Mouse (Mus musculus) hindbrain, embryonic 15.5 days (tissue): ENCODE results near the gene Trim65. TPM values are rescaled to one million over a fixed set of nuclear protein-coding genes. Genes with fewer than 3 reads are reported as not detected.

Experiments
- ATAC-seq: fragments of 200-750 bp; cut with Nextera tagmentation; 2 replicates; pipeline ENCODE4 v1.8.0; 2017; ENCODE audit warnings: low read depth, moderate number of reproducible peaks, moderate TSS enrichment; ENCODE audit not compliant: low FRiP score
- H3K27ac ChIP-seq: fragments of 300-500 bp; sonication (generic); replicated peaks from 2 replicates; pipeline ENCODE4 v1.5.1; 2015; ENCODE audit warnings: mild to moderate bottlenecking, inconsistent platforms
- H3K27me3 ChIP-seq: fragments of 300-500 bp; sonication (generic); 2 replicates; pipeline ENCODE4 v1.6.1; 2015; ENCODE audit warnings: control low read depth, inconsistent platforms
- H3K36me3 ChIP-seq: fragments of 300-500 bp; sonication (generic); 2 replicates; pipeline ENCODE4 v1.6.1; 2015; ENCODE audit warnings: control low read depth, inconsistent platforms
- H3K4me1 ChIP-seq: fragments of 300-500 bp; sonication (generic); replicated peaks from 2 replicates; pipeline ENCODE4 v1.6.1; 2015; ENCODE audit warnings: control low read depth, inconsistent platforms
- H3K4me2 ChIP-seq: fragments of 300-500 bp; sonication (generic); 2 replicates; pipeline ENCODE4 v1.6.1; 2015; ENCODE audit warnings: moderate library complexity, mild to moderate bottlenecking, inconsistent platforms
- H3K4me3 ChIP-seq: fragments of 300-500 bp; sonication (generic); 2 replicates; pipeline ENCODE4 v1.5.1; 2015; ENCODE audit warnings: mild to moderate bottlenecking, inconsistent platforms
- H3K9ac ChIP-seq: fragments of 300-500 bp; sonication (generic); 2 replicates; pipeline ENCODE4 v1.6.1; 2015; ENCODE audit warnings: inconsistent platforms
- H3K9me3 ChIP-seq: fragments of 300-500 bp; sonication (generic); 2 replicates; pipeline ENCODE4 v1.6.1; 2016; ENCODE audit warnings: control low read depth, inconsistent platforms
- WGBS: fragments of 180-500 bp; shearing (Covaris S2); methylation state at CpG from one replicate; pipeline ENCODE4 v1.1.7; 2015; 5-methylcytosine and 5-hydroxymethylcytosine counted together
- polyA plus RNA-seq: library from polyadenylated mRNA; unstranded; fragments of >200 nt; fragmentation: Nextera tagmentation; extraction: Ambion mirVana; gene quantifications from 2 replicates; pipeline ENCODE4 v1.2.1, GENCODE M21; 2015

The Trim65 gene
- polyA plus RNA-seq, 1 experiment from 2014 or later: 4.0 TPM

DNA sequence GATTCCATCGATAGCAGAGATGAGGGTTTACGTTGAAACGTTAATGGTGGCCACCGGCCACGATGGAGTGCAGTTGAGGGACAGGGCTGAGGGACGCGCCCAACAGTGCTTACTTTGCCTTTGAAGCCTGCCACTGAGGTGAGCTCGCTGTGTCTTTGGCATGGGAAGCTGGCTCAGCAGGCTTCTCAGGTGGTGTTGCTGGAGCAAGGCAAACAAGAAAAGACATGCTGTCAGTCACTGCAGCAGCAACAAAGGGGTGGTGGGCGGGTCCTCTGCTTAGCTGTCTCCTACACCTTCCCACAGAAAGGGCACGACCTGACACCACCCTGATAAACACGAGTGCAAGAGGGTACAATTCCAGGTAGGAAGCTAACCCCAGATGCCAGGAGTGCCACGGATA is 30.4 kb upstream of the Trim65 start:
- 68% methylated on average over 12 of the region's 12 CpGs for WGBS
- no peak overlapping the region for H3K4me3 ChIP-seq
- H3K4me2 ChIP-seq: no peak overlapping the region
- no peaks in the 10 kb centered on the region for H3K27me3 ChIP-seq
- H3K4me1 ChIP-seq: peaks cover 23% of the 10 kb centered on the region
- H3K36me3 ChIP-seq: peaks cover 48% of the 10 kb centered on the region
- no peak overlapping the region for H3K27ac ChIP-seq
- H3K9me3 ChIP-seq: no peaks in the 10 kb centered on the region
- no peak overlapping the region for H3K9ac ChIP-seq
- no peak for ATAC-seq

DNA sequence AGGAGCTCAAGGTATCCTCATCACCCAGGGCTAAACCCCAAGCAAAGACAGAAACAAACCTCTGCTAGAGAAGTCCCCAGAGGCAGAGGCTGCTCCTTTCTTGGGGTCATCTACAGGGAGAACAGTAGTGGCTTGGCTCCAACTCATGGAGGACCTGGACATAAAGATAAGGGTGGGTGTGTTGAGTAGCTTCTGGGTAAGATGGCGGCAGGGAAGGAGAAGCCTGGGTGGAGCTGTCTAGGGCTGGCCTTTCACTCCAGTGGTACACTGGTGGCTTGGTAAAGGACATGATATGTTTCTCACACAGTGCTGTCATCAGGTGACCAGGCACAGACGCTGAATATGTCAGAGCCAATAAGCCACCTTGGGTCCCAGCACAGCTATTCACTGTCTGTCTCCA is 20.0 kb upstream of the Trim65 start:
- no peaks in the 10 kb centered on the region for H3K9me3 ChIP-seq
- 93% methylated on average over 2 of the region's 2 CpGs for WGBS
- no peak overlapping the region for H3K27ac ChIP-seq
- no peaks in the 10 kb centered on the region for H3K27me3 ChIP-seq
- ATAC-seq: no peak
- no peak overlapping the region for H3K4me3 ChIP-seq
- no peaks in the 10 kb centered on the region for H3K4me1 ChIP-seq
- peaks cover 83% of the 10 kb centered on the region for H3K36me3 ChIP-seq
- H3K4me2 ChIP-seq: no peak overlapping the region
- no peak overlapping the region for H3K9ac ChIP-seq

DNA sequence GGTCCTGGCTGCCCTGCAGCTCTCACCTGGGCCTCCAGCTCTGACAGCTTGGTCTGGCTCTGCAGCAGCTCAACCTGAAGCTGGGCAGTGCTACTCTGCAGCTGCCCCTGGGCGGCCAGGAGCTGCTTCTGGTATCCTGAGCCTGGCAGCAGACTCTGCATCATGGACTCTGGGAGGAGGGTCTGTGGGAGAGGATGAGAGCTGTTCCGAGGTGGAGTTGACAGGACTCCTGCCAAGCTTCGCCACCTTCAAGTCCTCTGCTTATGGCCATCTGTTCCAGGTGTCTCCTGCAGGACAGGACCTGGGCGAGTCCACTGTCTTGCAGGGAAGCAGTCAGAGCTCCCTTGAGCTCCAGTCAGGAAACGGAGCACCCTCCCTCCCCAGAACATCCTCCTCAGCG is 18.4 kb upstream of the Trim65 start:
- Histone ChIP-seq H3K4me3 (no peak overlapping the region), H3K36me3 (peaks cover 84% of the 10 kb centered on the region), H3K27me3 (no peaks in the 10 kb centered on the region), H3K4me1 (0 out of 2 replicates have a peak, but pooled peaks cover 3% of the 10 kb centered on the region), H3K27ac (no peak overlapping the region), H3K4me2 (no peak overlapping the region), H3K9me3 (no peaks in the 10 kb centered on the region), H3K9ac (no peak overlapping the region)
- WGBS: 84% methylated on average over 6 of the region's 6 CpGs
- ATAC-seq: no peak

DNA sequence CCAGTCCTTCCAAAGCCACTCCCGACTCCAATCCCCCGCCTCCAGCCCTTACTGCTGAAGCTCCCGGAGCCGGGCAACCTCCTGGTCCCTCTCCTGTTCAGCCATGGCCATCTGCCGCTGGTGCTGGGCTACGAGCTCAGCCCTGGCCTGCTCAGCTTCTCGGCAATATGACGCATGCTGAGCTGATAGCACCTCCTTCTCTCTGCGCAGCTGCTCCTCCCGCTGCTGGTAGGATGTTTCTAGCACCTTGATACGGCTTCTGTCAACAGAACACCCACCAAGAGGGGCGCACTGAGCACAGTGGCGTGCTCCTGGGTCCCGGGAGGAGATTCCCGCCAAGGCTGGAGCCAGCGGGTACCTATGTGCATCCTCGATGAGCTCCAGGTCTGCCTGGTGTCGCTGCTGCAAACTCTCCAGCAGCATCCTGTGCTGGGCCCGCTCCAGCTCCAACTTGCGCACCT is 17.9 kb upstream of the Trim65 start:
- H3K9ac ChIP-seq: no peak overlapping the region
- 61% methylated on average over 20 of the region's 20 CpGs for WGBS
- ATAC-seq: no peak
- no peak overlapping the region for H3K27ac ChIP-seq
- H3K9me3 ChIP-seq: no peaks in the 10 kb centered on the region
- no peak overlapping the region for H3K4me3 ChIP-seq
- H3K36me3 ChIP-seq: peaks cover 83% of the 10 kb centered on the region
- H3K4me1 ChIP-seq: 0 out of 2 replicates have a peak, but pooled peaks cover 3% of the 10 kb centered on the region
- no peak overlapping the region for H3K4me2 ChIP-seq
- no peaks in the 10 kb centered on the region for H3K27me3 ChIP-seq

DNA sequence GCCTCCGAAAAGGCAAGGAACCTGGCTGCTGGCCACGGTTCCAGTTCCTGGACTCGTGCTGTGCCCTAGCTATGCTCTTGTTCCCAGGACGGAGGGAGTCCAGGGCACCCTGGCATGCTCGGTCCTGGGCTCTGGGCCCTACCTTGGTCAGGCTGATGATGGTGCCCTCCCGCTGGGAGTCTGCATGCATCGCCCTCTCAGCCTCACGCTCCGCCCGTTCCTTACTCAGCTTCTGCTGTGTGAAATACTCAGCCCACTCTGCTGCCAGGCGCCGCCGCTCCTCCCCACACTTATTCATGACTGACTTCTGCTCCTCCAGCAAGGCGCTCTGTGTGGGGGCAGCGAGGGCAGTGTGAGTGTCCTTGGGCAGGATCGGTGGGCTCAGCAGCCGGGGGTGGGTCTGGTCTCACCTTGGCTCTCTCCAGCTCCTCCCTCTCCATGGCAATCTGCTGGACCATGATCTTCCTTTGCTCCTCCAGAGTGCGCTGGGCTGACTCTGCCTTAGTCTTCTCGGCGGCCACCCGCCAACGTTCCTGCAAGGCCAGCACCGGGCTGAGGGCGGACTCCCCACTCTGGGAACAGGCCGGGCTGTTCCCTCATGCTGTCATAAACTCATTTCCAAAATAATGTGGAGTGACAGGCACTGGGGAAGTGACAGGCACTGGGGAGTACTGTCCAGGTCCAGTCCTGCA is 15.5 kb upstream of the Trim65 start:
- peak; percentile 52 for ATAC-seq
- Histone ChIP-seq H3K4me3 (no peak overlapping the region), H3K9ac (no peak overlapping the region)

DNA sequence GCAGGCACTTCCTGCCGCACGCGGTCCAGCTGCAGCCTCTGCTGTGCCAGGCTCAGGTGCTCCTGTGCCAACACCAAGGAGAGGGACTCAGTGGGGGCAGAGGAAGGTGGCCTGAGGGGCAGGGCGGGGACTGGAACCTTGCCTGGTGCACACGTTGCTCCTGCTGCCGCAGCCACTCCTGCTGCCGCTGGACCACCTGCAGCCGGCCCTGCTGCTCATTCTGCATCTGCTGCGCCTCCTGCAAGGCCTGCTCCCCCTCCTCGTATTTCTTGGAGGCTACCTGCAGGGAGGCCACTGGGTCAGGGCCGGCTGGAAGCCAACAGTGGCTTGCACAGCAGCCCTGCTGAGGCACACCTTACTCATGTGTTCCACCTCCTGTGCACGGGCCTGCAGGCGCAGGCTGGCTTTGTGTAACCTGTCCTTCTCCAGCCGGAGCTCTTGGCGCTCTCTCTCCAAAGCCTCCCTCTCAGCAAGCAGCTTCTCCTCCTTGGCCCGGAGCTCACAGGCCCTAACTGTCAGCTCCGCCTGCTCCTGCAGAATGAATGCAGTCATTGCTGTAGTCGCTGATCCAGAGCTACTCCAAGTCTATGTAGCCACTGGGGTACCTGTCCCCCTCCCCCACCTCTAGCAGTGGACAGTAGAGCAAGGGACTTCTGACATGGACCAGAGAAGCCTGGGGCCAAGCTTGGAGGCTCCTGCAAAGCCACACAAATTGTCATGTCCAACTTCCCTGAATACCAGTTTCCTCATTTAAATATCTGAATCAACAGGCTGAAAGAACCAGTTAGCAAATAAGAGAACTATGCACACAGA is 14.8 kb upstream of the Trim65 start:
- no peak overlapping the region for H3K4me2 ChIP-seq
- 0 out of 2 replicates have a peak, but pooled peaks have one; percentile 12 for ATAC-seq
- 53% methylated on average over 18 of the region's 18 CpGs for WGBS
- H3K27ac ChIP-seq: peak overlapping the region; percentile 61
- no peak overlapping the region for H3K9ac ChIP-seq
- H3K36me3 ChIP-seq: peaks cover 82% of the 10 kb centered on the region
- H3K4me3 ChIP-seq: no peak overlapping the region
- 0 out of 2 replicates have a peak, but pooled peaks cover 3% of the 10 kb centered on the region for H3K4me1 ChIP-seq
- H3K9me3 ChIP-seq: no peaks in the 10 kb centered on the region
- H3K27me3 ChIP-seq: no peaks in the 10 kb centered on the region

More for the DNA sequence above, 15.5 kb upstream of the Trim65 start:
- no peak overlapping the region for H3K4me2 ChIP-seq
- peaks cover 88% of the 10 kb centered on the region for H3K36me3 ChIP-seq
- peak overlapping the region; percentile 61 for H3K27ac ChIP-seq
- 68% methylated on average over 25 of the region's 25 CpGs for WGBS
- H3K9me3 ChIP-seq: no peaks in the 10 kb centered on the region
- 0 out of 2 replicates have a peak, but pooled peaks cover 3% of the 10 kb centered on the region for H3K4me1 ChIP-seq
- no peaks in the 10 kb centered on the region for H3K27me3 ChIP-seq

DNA sequence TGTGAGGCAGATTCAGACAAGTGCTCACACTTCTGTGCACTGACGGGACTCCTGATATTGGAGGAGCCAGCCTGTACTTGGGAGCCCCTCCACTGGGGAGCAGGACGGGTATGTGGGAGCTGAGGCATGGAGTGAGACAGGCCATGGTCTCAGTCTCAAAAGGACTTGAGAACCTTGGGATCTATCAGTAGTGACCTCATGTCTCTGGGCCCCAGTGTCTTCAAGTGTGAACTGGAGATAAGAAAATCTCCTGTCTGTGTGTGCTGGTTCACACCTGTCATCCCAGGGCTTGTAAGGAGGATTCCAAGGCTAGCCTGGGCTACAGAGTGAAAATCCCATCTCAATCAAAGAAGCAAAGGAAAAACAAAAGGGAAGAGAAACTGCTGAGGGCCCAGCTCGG is 12.5 kb upstream of the Trim65 start:
- 91% methylated on average over 3 of the region's 3 CpGs for WGBS
- Histone ChIP-seq H3K4me2 (no peak overlapping the region), H3K9me3 (no peaks in the 10 kb centered on the region), H3K4me1 (peaks cover 3% of the 10 kb centered on the region; the same call in 1 of the 2 replicates), H3K36me3 (peaks cover 66% of the 10 kb centered on the region), H3K4me3 (no peak overlapping the region), H3K9ac (no peak overlapping the region), H3K27me3 (no peaks in the 10 kb centered on the region), H3K27ac (no peak overlapping the region)
- ATAC-seq: no peak

DNA sequence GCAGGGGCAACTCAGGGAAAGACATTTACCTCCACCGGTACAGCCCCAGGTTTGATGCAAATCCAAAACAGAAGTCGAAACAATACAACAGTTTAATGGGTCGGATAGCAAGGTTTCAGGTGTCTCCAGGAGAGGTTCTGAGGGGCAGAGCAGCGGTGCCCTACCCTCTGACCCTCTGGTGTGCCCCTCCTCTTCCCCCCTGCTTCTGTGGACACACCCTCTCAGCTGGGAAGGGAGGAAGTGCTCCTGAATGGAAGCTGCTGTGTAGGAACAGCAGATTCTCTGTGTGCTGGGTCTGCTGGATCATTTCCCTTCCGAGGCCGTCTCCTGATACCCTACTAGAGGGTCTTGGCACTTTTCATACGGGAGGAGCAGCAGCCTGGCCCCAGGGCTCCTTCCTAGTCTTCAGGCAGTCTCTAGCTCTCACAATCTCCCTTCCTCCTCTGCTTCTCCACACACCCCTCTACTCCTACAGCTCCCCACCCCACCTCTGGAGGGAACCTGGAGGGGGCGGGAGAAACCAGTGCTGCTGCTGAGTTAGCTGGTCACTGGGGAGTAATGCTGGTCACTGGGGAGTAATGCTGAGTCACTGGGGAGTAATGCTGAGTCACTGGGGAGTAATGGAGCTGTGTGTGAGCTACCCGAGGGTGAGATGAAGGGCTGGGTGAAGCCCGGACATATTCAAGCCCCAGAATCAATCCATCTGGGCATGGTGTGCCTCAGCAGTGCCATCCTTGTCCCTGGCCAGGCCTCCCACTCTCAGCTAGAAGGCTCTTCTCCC is 11.5 kb upstream of the Trim65 start:
- no peaks in the 10 kb centered on the region for H3K27me3 ChIP-seq
- no peak overlapping the region for H3K4me3 ChIP-seq
- H3K27ac ChIP-seq: no peak overlapping the region
- peaks cover 55% of the 10 kb centered on the region for H3K36me3 ChIP-seq
- H3K4me2 ChIP-seq: no peak overlapping the region
- no peaks in the 10 kb centered on the region for H3K9me3 ChIP-seq
- ATAC-seq: no peak
- no peak overlapping the region for H3K9ac ChIP-seq
- peaks cover 11% of the 10 kb centered on the region for H3K4me1 ChIP-seq
- 71% methylated on average over 10 of the region's 10 CpGs for WGBS

DNA sequence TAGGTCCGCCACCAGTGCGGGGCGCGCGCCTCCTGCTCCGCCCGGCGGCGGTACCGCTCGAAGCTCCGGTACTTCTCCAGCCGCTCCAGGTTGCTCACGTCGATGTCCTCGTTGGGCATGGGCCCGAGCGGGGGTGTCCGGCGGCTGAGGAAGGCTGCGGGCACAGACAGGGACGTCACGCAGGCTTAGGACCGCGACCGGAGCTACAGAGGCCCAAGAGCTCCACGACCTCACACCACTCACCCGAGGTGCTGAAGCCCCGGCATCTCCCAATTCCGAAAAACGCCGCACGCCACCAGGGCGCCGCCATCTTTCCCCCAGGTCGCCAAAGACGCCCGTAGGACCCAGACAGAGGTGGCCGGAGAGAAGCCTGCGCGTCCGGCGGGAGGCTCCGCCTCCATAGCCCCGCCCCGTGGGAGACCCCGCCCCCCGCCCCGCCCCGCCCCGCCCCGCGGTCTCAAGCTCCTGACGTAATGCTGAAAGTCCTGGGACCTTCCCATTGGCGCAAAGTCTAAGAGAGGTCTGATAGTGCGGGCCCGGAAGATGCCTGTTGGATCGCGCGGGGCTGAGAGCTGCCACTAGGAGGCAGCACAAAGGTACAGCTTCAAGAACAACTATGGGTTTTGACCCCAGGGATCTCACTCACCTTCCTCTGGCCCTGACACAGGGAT is 7.7 kb upstream of the Trim65 start, which contains the start of gene Mrpl38:
Mrpl38 (minus strand) TSS at position 401 of the 671 bp plus-strand sequence.
- 1% methylated on average over 56 of the region's 60 CpGs for WGBS
- Histone ChIP-seq H3K27ac (peak within 1 kb of the TSS; percentile 81), H3K9me3 (no peaks in the 10 kb centered on the region), H3K27me3 (no peaks in the 10 kb centered on the region), H3K9ac (peak within 1 kb of the TSS; percentile 71), H3K4me2 (peak within 1 kb of the TSS; percentile 72), H3K4me3 (peak within 1 kb of the TSS; percentile 77), H3K4me1 (peaks cover 15% of the 10 kb centered on the region), H3K36me3 (peaks cover 33% of the 10 kb centered on the region)
- ATAC-seq: peak; percentile 94

DNA sequence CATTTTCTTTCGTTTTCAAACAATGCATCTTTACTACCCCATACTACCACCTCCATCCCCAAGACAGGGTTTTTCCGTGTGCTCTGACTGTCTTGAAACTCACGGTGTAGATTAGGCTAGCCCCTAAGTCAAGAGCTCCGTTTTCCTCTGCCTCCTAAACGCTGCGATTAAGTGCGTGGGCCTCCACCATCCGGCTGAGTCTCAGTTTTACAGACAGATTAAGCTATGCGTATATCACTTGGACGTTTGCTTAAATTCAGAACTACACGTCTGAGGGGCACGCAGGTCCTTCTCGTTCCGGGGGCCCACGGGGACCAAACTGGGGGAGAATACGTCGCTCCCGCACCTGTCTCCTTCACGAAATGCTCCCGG is 7.2 kb upstream of the Trim65 start:
- no peak for ATAC-seq
- H3K9ac ChIP-seq: peak overlapping the region; percentile 71
- no peaks in the 10 kb centered on the region for H3K27me3 ChIP-seq
- no peaks in the 10 kb centered on the region for H3K9me3 ChIP-seq
- WGBS: under 1% methylated on average over 20 of the region's 20 CpGs
- H3K4me2 ChIP-seq: peak overlapping the region; percentile 72
- peaks cover 27% of the 10 kb centered on the region for H3K36me3 ChIP-seq
- peak overlapping the region; percentile 81 for H3K27ac ChIP-seq
- peaks cover 15% of the 10 kb centered on the region for H3K4me1 ChIP-seq
- H3K4me3 ChIP-seq: peak overlapping the region; percentile 77

DNA sequence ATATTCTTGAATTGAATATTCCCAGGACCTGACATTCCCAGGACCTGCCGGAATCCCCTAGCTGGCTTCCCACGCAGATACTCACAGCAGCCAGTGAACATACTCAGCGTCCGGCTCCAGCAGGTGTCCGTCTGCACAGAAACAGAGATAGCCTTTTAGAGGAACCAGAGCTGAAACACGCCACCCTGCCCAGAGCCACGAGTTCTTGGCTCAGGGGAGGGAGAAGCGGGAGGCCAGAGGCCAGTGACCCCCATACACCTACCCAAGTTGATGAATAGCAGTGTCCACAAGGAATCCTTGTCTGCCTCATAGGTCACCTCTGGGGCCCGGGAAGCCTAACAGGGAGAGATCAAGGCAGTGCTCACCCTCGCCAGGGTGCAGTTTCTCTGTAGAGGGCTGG is 3.2 kb upstream of the Trim65 start:
- peaks cover 16% of the 10 kb centered on the region; the same call in 1 of the 2 replicates for H3K36me3 ChIP-seq
- H3K9me3 ChIP-seq: no peaks in the 10 kb centered on the region
- H3K27me3 ChIP-seq: no peaks in the 10 kb centered on the region
- no peak for ATAC-seq
- H3K4me3 ChIP-seq: no peak overlapping the region
- H3K4me2 ChIP-seq: no peak overlapping the region
- 92% methylated on average over 10 of the region's 10 CpGs for WGBS
- peaks cover 43% of the 10 kb centered on the region for H3K4me1 ChIP-seq
- H3K27ac ChIP-seq: no peak overlapping the region
- H3K9ac ChIP-seq: no peak overlapping the region
